Mouse (Mus musculus) ES-E14 (cell line): ENCODE data around the gene Gm17606. TPM values are rescaled to one million over a fixed set of nuclear protein-coding genes. Genes with fewer than 3 reads are reported as not detected.

Experiments
- DNase-seq: peaks from one replicate; pipeline ENCODE4 v3.0.0-alpha.2; 2013; ENCODE audit warnings: low read depth, low spot score
- H3K27ac ChIP-seq: 2 replicates; pipeline ENCODE4 v1.5.1; 2012; ENCODE audit warnings: low read depth, mild to moderate bottlenecking, low read length, moderate library complexity, mixed read lengths; ENCODE audit not compliant: poor library complexity, insufficient read depth, severe bottlenecking
- H3K36me3 ChIP-seq: 2 replicates; pipeline ENCODE4 v1.6.1; 2012; ENCODE audit warnings: mild to moderate bottlenecking, low read length, moderate library complexity, mixed read lengths; ENCODE audit not compliant: control insufficient read depth, poor library complexity, insufficient read depth, severe bottlenecking
- H3K4me1 ChIP-seq, 2 experiments: fragments of 150-350 bp in 1 of 2; sonication (generic) in 1 of 2; 2 replicates each; pipeline ENCODE4 v1.6.1; 2012; ENCODE audit warnings: low read length in 2 of 2, mild to moderate bottlenecking in 1 of 2, mixed read lengths in 1 of 2; ENCODE audit not compliant: control insufficient read depth in 2 of 2, insufficient read depth in 2 of 2, poor library complexity in 1 of 2
- H3K4me3 ChIP-seq, 2 experiments: fragments of 150-350 bp in 1 of 2; sonication (generic) in 1 of 2; 2 replicates each; pipeline ENCODE4 v1.5.1; 2012; ENCODE audit warnings: low read length in 2 of 2, low read depth in 1 of 2, mild to moderate bottlenecking in 1 of 2, mixed read lengths in 1 of 2; ENCODE audit not compliant: insufficient read depth in 1 of 2, poor library complexity in 1 of 2, severe bottlenecking in 1 of 2
- H3K9ac ChIP-seq: 2 replicates; pipeline ENCODE4 v1.6.1; 2012; ENCODE audit warnings: low read depth, mild to moderate bottlenecking, low read length, mixed read lengths; ENCODE audit not compliant: poor library complexity, insufficient read depth, severe bottlenecking
- H3K9me3 ChIP-seq: fragments of 150-350 bp; sonication (generic); 2 replicates; pipeline ENCODE4 v1.6.1; 2012; ENCODE audit warnings: low read depth, mild to moderate bottlenecking, low read length; ENCODE audit not compliant: control insufficient read depth, insufficient read depth
- CHD2 ChIP-seq: IDR thresholded peaks from 2 replicates; pipeline ENCODE4 v1.6.1; 2014; ENCODE audit warnings: mild to moderate bottlenecking, low read depth, low read length, inconsistent platforms
- HCFC1 ChIP-seq: IDR thresholded peaks from 2 replicates; pipeline ENCODE4 v1.6.1; 2012; ENCODE audit warnings: low read length, inconsistent platforms, borderline replicate concordance; ENCODE audit not compliant: insufficient read depth
- MAFK ChIP-seq: IDR thresholded peaks from 2 replicates; pipeline ENCODE4 v1.6.1; 2014; ENCODE audit warnings: mild to moderate bottlenecking, low read depth, low read length, inconsistent platforms; ENCODE audit not compliant: insufficient read depth
- ZC3H11A ChIP-seq: IDR thresholded peaks from 2 replicates; pipeline ENCODE4 v1.6.1; 2012; ENCODE audit warnings: low read depth, mild to moderate bottlenecking, inconsistent platforms, low read length, borderline replicate concordance
- ZNF384 ChIP-seq: IDR thresholded peaks from 2 replicates; pipeline ENCODE4 v1.6.1; 2012; ENCODE audit warnings: low read depth, low read length, inconsistent platforms
- in situ Hi-C, 2 experiments: fragments of 600-800 bp; cut with MboI; formaldehyde crosslinking; loops; one replicate each; pipeline ENCODE4 v1.15.1; 2025; ENCODE audit warnings: low sequenced_read_pairs in 2 of 2, inconsistent platforms in 1 of 2; ENCODE audit not compliant: unreplicated experiment in 2 of 2
- total RNA-seq: library from RNA; depleted of rRNA; stranded (reverse); fragments of 300-350 nt; gene quantifications from 2 replicates; pipeline ENCODE4 v1.2.3, GENCODE M21; 2012

Gene Gm17606
- total RNA-seq, 1 experiment, result not detected

DNA sequence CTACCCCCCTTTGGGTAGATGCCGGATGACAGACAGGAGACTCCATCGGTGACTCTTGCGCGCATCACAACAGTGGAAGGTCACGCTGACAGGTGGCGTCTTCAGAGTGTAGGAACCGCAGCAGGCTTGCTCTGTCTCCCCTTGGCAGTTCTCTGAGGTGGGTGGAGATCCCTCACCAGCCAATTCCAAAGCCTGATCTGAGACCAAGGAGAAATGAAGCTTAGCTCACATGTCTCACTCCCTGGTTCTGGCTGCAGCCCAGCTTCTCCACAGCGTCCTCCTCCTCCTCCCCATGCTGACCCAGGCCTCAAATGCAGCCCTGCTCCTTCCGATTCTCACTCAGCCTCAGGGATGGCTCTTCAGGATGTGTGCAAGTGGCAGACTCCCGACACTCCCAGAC, 15.8 kb upstream of the Gm17606 start:
- Histone ChIP-seq H3K4me1 (peaks cover 0 to 5% of the 10 kb centered on the region in 2 experiments; a peak in 1 of 4 replicates), H3K27ac (no peak overlapping the region), H3K4me3 (peak overlapping the region; percentile 19 to 48; a peak in 1 of 4 replicates), H3K9me3 (no peaks in the 10 kb centered on the region), H3K9ac (no peak overlapping the region), H3K36me3 (no peaks in the 10 kb centered on the region)
- TF ChIP-seq ZNF384 (no peak), MAFK (no peak), CHD2 (no peak)
- DNase-seq, result no peak
- in situ Hi-C loops, result loop anchor here in 1 of 2 experiments (25.0 kb wide), 1 partner anchor 563 kb away; no protein-coding TSS in a partner anchor

DNA sequence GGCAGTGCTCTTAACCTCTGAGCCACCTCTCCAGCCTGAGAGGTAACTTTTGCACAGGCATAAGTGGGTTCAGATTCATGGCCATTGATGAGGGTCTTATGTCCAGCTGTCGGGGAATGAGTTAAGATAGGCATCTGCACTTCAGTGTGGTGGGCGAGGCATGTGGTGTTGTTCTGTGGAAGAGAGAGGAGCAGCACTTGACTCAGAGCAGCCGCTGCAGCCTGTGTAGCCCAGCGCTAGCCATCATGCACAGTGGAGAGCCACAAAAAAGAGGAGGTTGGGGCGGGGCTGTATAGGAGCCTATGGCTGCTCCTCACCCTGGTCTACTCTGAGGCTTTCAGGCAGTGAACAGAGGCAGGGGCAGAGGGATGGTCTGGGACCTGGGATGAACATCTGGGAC, 12.6 kb upstream of the Gm17606 start:
- Histone ChIP-seq H3K4me1 (peaks cover 0 to 9% of the 10 kb centered on the region in 2 experiments; a peak in 1 of 4 replicates), H3K9me3 (no peaks in the 10 kb centered on the region), H3K36me3 (peaks cover 2% of the 10 kb centered on the region; the same call in 1 of the 2 replicates), H3K9ac (no peak overlapping the region), H3K4me3 (no peak overlapping the region), H3K27ac (no peak overlapping the region)
- TF ChIP-seq CHD2, result no peak
- no peak for TF ChIP-seq MAFK
- no peak for TF ChIP-seq HCFC1
- no peak for TF ChIP-seq ZNF384
- no peak for TF ChIP-seq ZC3H11A
- no peak for DNase-seq
- in situ Hi-C loops, result loop anchor here in 1 of 2 experiments (25.0 kb wide), 1 partner anchor 566 kb away; no protein-coding TSS in a partner anchor

DNA sequence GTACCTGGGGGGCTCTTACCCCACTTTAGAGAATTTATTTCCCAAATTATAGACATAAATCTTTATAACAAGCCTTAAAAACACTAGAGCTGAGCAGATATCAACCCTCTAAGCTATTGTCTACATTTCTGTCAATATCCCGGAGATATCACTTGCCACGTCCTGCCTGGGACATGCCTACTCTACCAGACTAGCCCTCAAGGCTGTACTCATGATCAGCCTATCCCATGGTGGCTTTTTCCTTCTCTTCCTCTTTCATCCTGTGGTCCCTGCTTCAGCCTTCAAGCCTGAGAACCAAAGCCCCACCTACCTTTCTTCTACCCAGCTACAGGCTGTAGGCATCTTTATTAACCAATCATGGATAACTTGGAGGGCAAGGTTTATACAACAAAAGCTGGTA, 11.0 kb upstream of the Gm17606 start:
- H3K9me3 ChIP-seq, result no peaks in the 10 kb centered on the region
- H3K9ac ChIP-seq, result no peak overlapping the region
- in situ Hi-C loops, result loop anchor here in 1 of 2 experiments (25.0 kb wide), 1 partner anchor 567 kb away; no protein-coding TSS in a partner anchor
- DNase-seq, result no peak
- no peak overlapping the region for H3K27ac ChIP-seq
- H3K4me3 ChIP-seq, result no peak overlapping the region
- H3K4me1 ChIP-seq, result peaks cover 0 to 9% of the 10 kb centered on the region in 2 experiments; a peak in 1 of 4 replicates
- peaks cover 4% of the 10 kb centered on the region; the same call in 1 of the 2 replicates for H3K36me3 ChIP-seq
- no peak for TF ChIP-seq CHD2
- no peak for TF ChIP-seq MAFK
- no peak for TF ChIP-seq ZC3H11A
- no peak for TF ChIP-seq ZNF384
- TF ChIP-seq HCFC1, result no peak

DNA sequence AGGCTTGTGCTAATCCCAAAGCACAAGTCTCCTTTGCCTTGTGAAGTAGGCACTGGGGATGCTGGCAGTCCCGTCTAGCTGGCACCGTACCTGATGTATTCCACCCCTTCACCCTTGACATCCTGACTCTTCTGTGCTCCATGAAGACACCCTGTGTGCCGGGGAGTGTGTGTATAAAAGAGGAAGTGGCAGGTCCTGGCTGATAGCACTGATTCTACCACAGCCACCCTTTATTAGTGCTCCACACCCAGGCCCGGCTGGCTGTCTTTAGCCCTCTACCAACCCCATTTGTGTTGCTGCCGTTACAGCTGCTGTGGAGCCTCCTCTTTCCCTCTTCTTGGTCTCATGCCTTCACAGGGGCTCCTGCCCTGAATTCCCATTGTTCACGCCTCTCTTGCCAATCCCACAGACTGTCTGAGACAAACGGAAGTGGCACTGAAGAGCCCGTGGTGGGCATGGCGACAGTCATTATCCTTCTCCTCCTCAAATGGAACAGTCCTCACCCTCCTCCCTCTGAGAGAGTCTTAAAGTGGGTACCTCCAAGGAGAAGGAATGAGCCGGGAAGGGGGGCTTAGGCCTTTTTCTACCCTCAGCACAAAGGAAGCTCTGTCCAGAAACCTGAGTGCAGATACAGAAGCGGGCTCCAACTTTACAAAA, 10.0 kb upstream of the Gm17606 start:
- in situ Hi-C loops, result loop anchor here in 1 of 2 experiments (25.0 kb wide), 1 partner anchor 568 kb away; no protein-coding TSS in a partner anchor
- no peak overlapping the region for H3K27ac ChIP-seq
- peaks cover 4% of the 10 kb centered on the region; the same call in 1 of the 2 replicates for H3K36me3 ChIP-seq
- DNase-seq, result no peak
- no peak overlapping the region for H3K4me3 ChIP-seq
- H3K4me1 ChIP-seq, result peaks cover 0 to 4% of the 10 kb centered on the region in 2 experiments; a peak in 1 of 4 replicates
- no peaks in the 10 kb centered on the region for H3K9me3 ChIP-seq
- no peak for TF ChIP-seq HCFC1
- no peak for TF ChIP-seq MAFK
- TF ChIP-seq ZC3H11A, result no peak
- no peak for TF ChIP-seq CHD2
- no peak for TF ChIP-seq ZNF384
- H3K9ac ChIP-seq, result no peak overlapping the region
